ENCODE assay signal across 8 mouse cellular contexts in the genomic region with DNA sequence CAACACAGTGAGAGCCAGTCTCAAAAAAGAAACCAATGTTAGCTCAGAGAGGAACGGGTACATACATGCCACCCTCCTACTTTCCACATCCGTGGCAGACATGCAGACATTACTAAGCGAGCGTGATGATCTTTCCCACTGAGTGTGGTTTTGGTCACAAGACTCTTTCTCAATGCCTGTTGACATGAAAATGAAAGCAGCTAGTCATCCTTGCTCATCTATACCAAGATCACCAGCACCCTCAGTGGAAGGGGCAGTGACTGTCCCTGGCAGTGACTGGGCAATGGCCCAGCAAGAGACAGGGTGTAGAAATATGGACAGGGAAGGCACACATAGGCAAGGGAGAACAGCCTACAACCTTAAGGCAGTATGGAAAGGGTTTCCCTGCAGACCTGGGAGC.
DNase-seq lines count a peak whose midpoint lies in the region; ATAC-seq and TF ChIP-seq lines count a peak whose summit lies in the region.
"Had no signal": no experiment of that assay in that cellular context is flagged by ENCODE, and none has a peak within 500 bp of the region (broad histone marks: within the 10 kb centered on the region; RNA-seq: fewer than 3 reads in every experiment).

No protein-coding gene starts in this region.

- DNase-seq in liver, adult 2 months (ENCODE audit: extremely low read depth, low read depth, low spot score): peak; percentile 40
- DNase-seq in liver, embryonic 11.5 days (ENCODE audit: low spot score): no peak
- DNase-seq in NIH3T3 (ENCODE audit: low read depth): peak; percentile 67
- DNase-seq in stomach, postnatal 0 days (ENCODE audit: low spot score): no peak
- no peak for DNase-seq in urinary bladder, adult 18-20 months (ENCODE audit: low spot score in 2 of 2)
- no peak for DNase-seq in left cerebral cortex, adult 8-10 months (ENCODE audit: low spot score in 2 of 2)

- no peak for TF ChIP-seq POLR2A in liver, adult 2 months (IDR thresholded peaks at IDR 0.05; ENCODE audit: extremely low read depth, insufficient read depth, low read length)

- no peak overlapping the region for H3K9ac ChIP-seq in liver, adult 2 months (ENCODE audit: low read depth, low read length)
- H3K9ac ChIP-seq in liver, embryonic 11.5 days (ENCODE audit: low read depth, low read length): no peak overlapping the region
- H3K9ac ChIP-seq in intestine, embryonic 15.5 days: no peak overlapping the region
- H3K9ac ChIP-seq in stomach, postnatal 0 days (ENCODE audit: low read length): no peak overlapping the region

- TF ChIP-seq CTCF in liver, adult 2 months (IDR thresholded peaks at IDR 0.05; ENCODE audit: low read depth, low read length): no peak
- no peak for TF ChIP-seq CTCF in stomach, postnatal 0 days (IDR thresholded peaks at IDR 0.05; ENCODE audit: low read depth)

- TF ChIP-seq EP300 in stomach, postnatal 0 days (optimal IDR thresholded peaks at IDR 0.05): no peak

- WGBS in liver, adult 2 months: 92% methylated on average over 4 of the region's 4 CpGs
- WGBS in liver, embryonic 11.5 days: 94% methylated on average over 4 of the region's 4 CpGs
- WGBS in intestine, embryonic 15.5 days: 97% methylated on average over 4 of the region's 4 CpGs
- 85% methylated on average over 4 of the region's 4 CpGs for WGBS in stomach, postnatal 0 days

- no peak overlapping the region for H3K4me2 ChIP-seq in liver, embryonic 11.5 days
- H3K4me2 ChIP-seq in intestine, embryonic 15.5 days (replicated peaks): no peak overlapping the region
- no peak overlapping the region for H3K4me2 ChIP-seq in stomach, postnatal 0 days (replicated peaks; ENCODE audit: low read depth)

- no peaks in the 10 kb centered on the region for H3K27me3 ChIP-seq in liver, adult 2 months (ENCODE audit: control insufficient read depth, insufficient read depth, low read length)
- no peaks in the 10 kb centered on the region for H3K27me3 ChIP-seq in liver, embryonic 11.5 days (replicated peaks; ENCODE audit: control insufficient read depth, insufficient read depth, low read length)
- H3K27me3 ChIP-seq in intestine, embryonic 15.5 days (replicated peaks): no peaks in the 10 kb centered on the region
- no peaks in the 10 kb centered on the region for H3K27me3 ChIP-seq in stomach, postnatal 0 days (ENCODE audit: control insufficient read depth, insufficient read depth, low read length)

- no peaks in the 10 kb centered on the region for H3K4me1 ChIP-seq in liver, adult 2 months (ENCODE audit: control insufficient read depth, insufficient read depth, low read length)
- peaks cover 28% of the 10 kb centered on the region for H3K4me1 ChIP-seq in liver, embryonic 11.5 days (replicated peaks; ENCODE audit: control insufficient read depth, insufficient read depth, low read length)
- H3K4me1 ChIP-seq in intestine, embryonic 15.5 days (replicated peaks): peaks cover 29% of the 10 kb centered on the region
- 0 out of 2 replicates have a peak, but pooled peaks cover 3% of the 10 kb centered on the region for H3K4me1 ChIP-seq in stomach, postnatal 0 days (replicated peaks; ENCODE audit: control insufficient read depth, insufficient read depth)

- no peaks in the 10 kb centered on the region for H3K79me2 ChIP-seq in liver, adult 2 months (ENCODE audit: control insufficient read depth, insufficient read depth, low read length)

- no peaks in the 10 kb centered on the region for H3K36me3 ChIP-seq in liver, adult 2 months (ENCODE audit: control insufficient read depth, insufficient read depth, low read length)
- H3K36me3 ChIP-seq in liver, embryonic 11.5 days (ENCODE audit: control insufficient read depth, insufficient read depth, low read length): no peaks in the 10 kb centered on the region; the same call in none of the 2 replicates
- H3K36me3 ChIP-seq in intestine, embryonic 15.5 days: 0 out of 2 replicates have a peak, but pooled peaks cover 3% of the 10 kb centered on the region
- peaks cover 5% of the 10 kb centered on the region; the same call in 1 of the 2 replicates for H3K36me3 ChIP-seq in stomach, postnatal 0 days (ENCODE audit: control insufficient read depth, insufficient read depth, low read length)

- ATAC-seq in liver, embryonic 11.5 days (replicated peaks; ENCODE audit: low FRiP score): no peak
- ATAC-seq in intestine, embryonic 15.5 days: no peak
- no peak for ATAC-seq in stomach, postnatal 0 days (ENCODE audit: low FRiP score, low TSS enrichment)

- H3K27ac ChIP-seq in liver, adult 2 months (replicated peaks; ENCODE audit: insufficient read depth, low read depth, low read length): peak overlapping the region; percentile 39; the same call in 1 of the 2 replicates
- H3K27ac ChIP-seq in liver, embryonic 11.5 days (ENCODE audit: low read depth, low read length): no peak overlapping the region
- H3K27ac ChIP-seq in intestine, embryonic 15.5 days: peak overlapping the region; percentile 6; the same call in 1 of the 2 replicates
- peak overlapping the region; percentile 63 for H3K27ac ChIP-seq in stomach, postnatal 0 days (replicated peaks)
- H3K27ac ChIP-seq: hindbrain, embryonic 10.5 days had no signal

- H3K9me3 ChIP-seq in liver, embryonic 11.5 days (ENCODE audit: control insufficient read depth, low read length): no peaks in the 10 kb centered on the region
- H3K9me3 ChIP-seq in intestine, embryonic 15.5 days: no peaks in the 10 kb centered on the region
- H3K9me3 ChIP-seq in stomach, postnatal 0 days (ENCODE audit: control insufficient read depth, low read length): no peaks in the 10 kb centered on the region
- H3K9me3 ChIP-seq: hindbrain, embryonic 10.5 days had no signal

- H3K4me3 ChIP-seq in liver, adult 2 months (ENCODE audit: insufficient read depth, low read depth, low read length): no peak overlapping the region
- no peak overlapping the region for H3K4me3 ChIP-seq in liver, embryonic 11.5 days (ENCODE audit: low read depth, low read length)
- H3K4me3 ChIP-seq in intestine, embryonic 15.5 days (replicated peaks): no peak overlapping the region
- H3K4me3 ChIP-seq in stomach, postnatal 0 days (ENCODE audit: low read depth, low read length): no peak overlapping the region
- H3K4me3 ChIP-seq: hindbrain, embryonic 10.5 days had no signal

Comparison
In these comparisons a context has a peak if more than half of its experiments do, and no peak if none do; other contexts are left out.
1. DNase-seq: peak in liver, adult 2 months (single experiment) and NIH3T3 (single experiment); none in liver, embryonic 11.5 days (single experiment), stomach, postnatal 0 days (single experiment), urinary bladder, adult 18-20 months (0 of 2) and left cerebral cortex, adult 8-10 months (0 of 2).